Mouse (Mus musculus) forebrain, embryonic 14.5 days (tissue): ENCODE data around the gene Usp16. TPM values are rescaled to one million over a fixed set of nuclear protein-coding genes. Genes with fewer than 3 reads are reported as not detected.

Source experiments
- ATAC-seq: fragments of 200-750 bp; cut with Nextera tagmentation; 2 replicates; pipeline ENCODE4 v1.8.0; 2017; ENCODE audit warnings: mild to moderate bottlenecking, moderate library complexity
- DNase-seq: peaks from one replicate; pipeline ENCODE4 v3.0.0-alpha.2; 2015; ENCODE audit warnings: low spot score
- H3K27ac ChIP-seq: fragments of 300-500 bp; sonication (generic); 2 replicates; pipeline ENCODE4 v1.5.1; 2014; ENCODE audit warnings: low read depth, mild to moderate bottlenecking, control low read depth, low read length, moderate library complexity
- H3K27me3 ChIP-seq: fragments of 300-500 bp; sonication (generic); replicated peaks from 2 replicates; pipeline ENCODE4 v1.6.1; 2014; ENCODE audit warnings: low read length, control low read depth, mixed read lengths; ENCODE audit not compliant: control insufficient read depth, insufficient read depth
- H3K36me3 ChIP-seq: fragments of 300-500 bp; sonication (generic); 2 replicates; pipeline ENCODE4 v1.6.1; 2014; ENCODE audit warnings: low read length, control low read depth; ENCODE audit not compliant: control insufficient read depth, insufficient read depth
- H3K4me1 ChIP-seq: fragments of 300-500 bp; sonication (generic); 2 replicates; pipeline ENCODE4 v1.6.1; 2014; ENCODE audit warnings: antibody characterized with exemption, low read length, control low read depth; ENCODE audit not compliant: control insufficient read depth, insufficient read depth
- H3K4me2 ChIP-seq: fragments of 300-500 bp; sonication (generic); 2 replicates; pipeline ENCODE4 v1.6.1; 2014; ENCODE audit warnings: mild to moderate bottlenecking, control low read depth, low read length
- H3K4me3 ChIP-seq: fragments of 300-500 bp; sonication (generic); 2 replicates; pipeline ENCODE4 v1.5.1; 2014; ENCODE audit warnings: low read depth, low read length, control low read depth
- H3K9ac ChIP-seq: fragments of 300-500 bp; sonication (generic); 2 replicates; pipeline ENCODE4 v1.6.1; 2014; ENCODE audit warnings: mild to moderate bottlenecking, low read length, control low read depth, moderate library complexity
- H3K9me3 ChIP-seq: fragments of 300-500 bp; sonication (generic); replicated peaks from 2 replicates; pipeline ENCODE4 v1.6.1; 2016; ENCODE audit warnings: low read length, control low read depth, mixed read lengths; ENCODE audit not compliant: control insufficient read depth
- WGBS: fragments of 180-500 bp; shearing (Covaris S2); extraction: QIAGEN DNeasy Blood & Tissue Kit; methylation state at CpG from one replicate; pipeline ENCODE4 v1.1.7; 2014; 5-methylcytosine and 5-hydroxymethylcytosine counted together
- polyA plus RNA-seq: library from polyadenylated mRNA; unstranded; fragments of >200 nt; fragmentation: Nextera tagmentation; extraction: Ambion mirVana; gene quantifications from 2 replicates; pipeline ENCODE4 v1.2.1, GENCODE M21; 2014

Usp16 gene
- polyA plus RNA-seq, 1 experiment from 2014 or later, result 48.9 TPM

GRCm38 (mm10) chr16:87437096-87437495 is 17.4 kb upstream of the Usp16 start:
- WGBS, result 92% methylated on average over 21 of the region's 21 CpGs
- ATAC-seq, result no peak
- no peak for DNase-seq
- H3K4me1 ChIP-seq, result peaks cover 11% of the 10 kb centered on the region
- H3K36me3 ChIP-seq, result no peaks in the 10 kb centered on the region
- H3K27me3 ChIP-seq, result no peaks in the 10 kb centered on the region
- H3K9me3 ChIP-seq, result no peaks in the 10 kb centered on the region
- H3K4me3 ChIP-seq, result no peak overlapping the region
- H3K27ac ChIP-seq, result no peak overlapping the region
- H3K9ac ChIP-seq, result no peak overlapping the region
- no peak overlapping the region for H3K4me2 ChIP-seq

DNA sequence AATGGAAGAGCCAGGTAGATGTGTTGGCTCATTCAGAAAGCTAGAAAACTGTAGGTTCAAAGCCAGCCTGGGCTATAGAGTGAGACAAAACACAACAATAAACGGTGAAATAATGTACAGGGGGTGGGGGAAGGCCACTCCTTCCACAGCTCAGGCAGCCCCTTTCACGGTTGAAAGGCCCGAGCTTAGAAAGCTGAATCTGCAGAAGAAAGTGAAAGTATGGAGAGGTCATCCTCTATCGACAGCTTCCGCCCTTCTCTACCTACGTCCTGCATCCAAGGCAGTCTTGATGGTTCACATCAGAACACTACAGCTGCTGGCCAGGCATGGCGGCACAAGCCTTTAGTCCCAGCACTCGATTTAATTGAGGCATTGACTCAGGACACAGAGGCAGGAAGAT is 15.8 kb upstream of the Usp16 start:
- H3K27me3 ChIP-seq, result no peaks in the 10 kb centered on the region
- H3K9me3 ChIP-seq, result no peaks in the 10 kb centered on the region
- no peak overlapping the region for H3K4me3 ChIP-seq
- H3K9ac ChIP-seq, result no peak overlapping the region
- DNase-seq, result no peak
- WGBS, result 88% methylated on average over 8 of the region's 8 CpGs
- peaks cover 11% of the 10 kb centered on the region for H3K4me1 ChIP-seq
- no peak overlapping the region for H3K27ac ChIP-seq
- no peaks in the 10 kb centered on the region for H3K36me3 ChIP-seq
- H3K4me2 ChIP-seq, result no peak overlapping the region
- ATAC-seq, result no peak

- Histone ChIP-seq H3K9me3 (no peaks in the 10 kb centered on the region), H3K9ac (peak within 1 kb of the TSS; percentile 75), H3K4me3 (peak within 1 kb of the TSS; percentile 53), H3K36me3 (no peaks in the 10 kb centered on the region), H3K27ac (peak within 1 kb of the TSS; percentile 81), H3K4me1 (peaks cover 11% of the 10 kb centered on the region), H3K27me3 (no peaks in the 10 kb centered on the region), H3K4me2 (peak within 1 kb of the TSS; percentile 84)
- peak; percentile 99 for ATAC-seq
- under 1% methylated on average over 38 of the region's 38 CpGs for WGBS
- peak; percentile 97 for DNase-seq
Measured at GRCm38 (mm10) chr16:87440184-87440686, 14.3 kb upstream of the Usp16 start, which contains the start of gene Rwdd2b. Gene Rwdd2b, minus strand, starts transcription at chr16:87440573.

DNA sequence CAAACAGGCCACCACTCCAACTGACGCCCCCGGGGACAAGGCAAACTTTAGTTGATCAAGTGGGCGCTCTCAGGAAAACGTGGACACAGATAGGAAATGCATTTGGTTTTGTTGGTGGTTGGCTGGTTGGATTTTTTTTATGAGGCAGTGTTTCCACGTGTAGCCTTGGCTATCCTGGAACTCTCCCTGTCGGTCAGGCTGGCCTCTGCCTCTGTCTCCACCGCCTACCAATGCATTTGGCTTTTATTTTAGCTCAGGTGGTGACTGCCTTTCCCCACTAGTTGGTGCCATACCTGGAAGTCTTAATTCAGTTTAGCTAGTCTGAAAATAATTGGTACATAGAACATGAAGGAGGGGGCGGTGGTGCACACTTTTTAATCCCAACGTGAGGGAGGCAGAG is 13.4 kb upstream of the Usp16 start:
- WGBS, result 24% methylated on average over 9 of the region's 9 CpGs

GRCm38 (mm10) chr16:87442291-87442690 is 12.2 kb upstream of the Usp16 start:
- Histone ChIP-seq H3K4me2 (no peak overlapping the region), H3K27me3 (no peaks in the 10 kb centered on the region), H3K4me3 (no peak overlapping the region), H3K9ac (no peak overlapping the region), H3K27ac (no peak overlapping the region), H3K9me3 (no peaks in the 10 kb centered on the region), H3K36me3 (no peaks in the 10 kb centered on the region), H3K4me1 (peaks cover 11% of the 10 kb centered on the region)
- WGBS, result 55% methylated on average over 5 of the region's 5 CpGs
- DNase-seq (no peak), ATAC-seq (no peak)

More for the DNA sequence above, 13.4 kb upstream of the Usp16 start:
- Histone ChIP-seq H3K27me3 (no peaks in the 10 kb centered on the region), H3K36me3 (no peaks in the 10 kb centered on the region), H3K4me2 (peak overlapping the region; percentile 84), H3K4me1 (peaks cover 11% of the 10 kb centered on the region), H3K9me3 (no peaks in the 10 kb centered on the region), H3K9ac (peak overlapping the region; percentile 75), H3K4me3 (peak overlapping the region; percentile 53), H3K27ac (no peak overlapping the region)
- peak; percentile 22 for DNase-seq
- no peak for ATAC-seq

- no peak for ATAC-seq
- Histone ChIP-seq H3K4me3 (no peak overlapping the region), H3K27ac (no peak overlapping the region), H3K27me3 (no peaks in the 10 kb centered on the region), H3K4me1 (peaks cover 11% of the 10 kb centered on the region), H3K4me2 (no peak overlapping the region), H3K9ac (no peak overlapping the region), H3K9me3 (no peaks in the 10 kb centered on the region), H3K36me3 (no peaks in the 10 kb centered on the region)
- DNase-seq, result no peak
Measured at GRCm38 (mm10) chr16:87443245-87443644, 11.3 kb upstream of the Usp16 start.

DNA sequence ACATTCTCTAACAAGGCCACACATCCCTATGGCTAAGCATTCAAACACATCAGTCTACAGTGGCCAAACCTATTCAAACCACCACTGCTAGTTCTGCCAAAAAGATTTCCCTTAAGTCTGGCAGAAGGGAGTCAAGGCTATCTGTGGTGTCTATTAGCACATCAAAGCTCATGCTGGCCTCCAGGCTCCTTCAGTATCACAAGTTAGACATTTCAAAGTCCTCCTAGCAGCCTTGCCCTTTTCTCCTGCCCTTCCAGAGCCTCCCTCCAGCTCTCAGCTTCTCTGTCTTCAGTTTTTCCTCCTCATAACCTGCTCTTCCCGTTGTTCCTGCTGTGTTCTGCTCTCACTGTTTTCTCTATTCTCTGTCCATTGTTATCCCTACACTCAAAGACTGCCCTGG is 10.4 kb upstream of the Usp16 start:
- Histone ChIP-seq H3K4me1 (peaks cover 11% of the 10 kb centered on the region), H3K9ac (no peak overlapping the region), H3K4me2 (no peak overlapping the region), H3K36me3 (no peaks in the 10 kb centered on the region), H3K9me3 (no peaks in the 10 kb centered on the region), H3K4me3 (no peak overlapping the region), H3K27ac (no peak overlapping the region), H3K27me3 (no peaks in the 10 kb centered on the region)
- DNase-seq, result no peak
- WGBS, result 52% methylated on average over 1 of the region's 1 CpGs
- ATAC-seq, result no peak

DNA sequence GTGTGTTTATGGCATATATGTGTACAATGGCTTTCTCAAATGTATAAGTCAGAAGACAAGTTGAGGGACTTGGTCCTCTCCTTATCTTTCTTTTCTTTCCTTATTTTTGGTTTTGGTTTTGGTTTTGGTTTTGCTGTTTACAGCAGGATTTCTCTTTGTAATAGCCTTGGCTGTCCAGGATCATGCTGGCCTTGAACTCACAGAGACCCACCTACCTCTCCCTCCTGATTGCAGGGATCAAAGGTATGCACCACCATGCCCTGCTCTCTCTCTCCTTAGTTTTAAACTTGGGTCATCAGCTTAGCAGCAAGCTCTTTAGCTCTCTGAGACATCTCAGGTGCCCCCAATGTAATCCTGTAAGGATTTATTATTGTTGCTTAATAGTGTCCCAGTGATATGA is 9.4 kb upstream of the Usp16 start:
- no peak overlapping the region for H3K27ac ChIP-seq
- no peak overlapping the region for H3K4me3 ChIP-seq
- H3K9ac ChIP-seq, result no peak overlapping the region
- no peaks in the 10 kb centered on the region for H3K9me3 ChIP-seq
- H3K27me3 ChIP-seq, result no peaks in the 10 kb centered on the region
- peaks cover 8% of the 10 kb centered on the region for H3K4me1 ChIP-seq
- H3K4me2 ChIP-seq, result no peak overlapping the region
- H3K36me3 ChIP-seq, result no peaks in the 10 kb centered on the region
- no peak for DNase-seq
- ATAC-seq, result no peak

DNA sequence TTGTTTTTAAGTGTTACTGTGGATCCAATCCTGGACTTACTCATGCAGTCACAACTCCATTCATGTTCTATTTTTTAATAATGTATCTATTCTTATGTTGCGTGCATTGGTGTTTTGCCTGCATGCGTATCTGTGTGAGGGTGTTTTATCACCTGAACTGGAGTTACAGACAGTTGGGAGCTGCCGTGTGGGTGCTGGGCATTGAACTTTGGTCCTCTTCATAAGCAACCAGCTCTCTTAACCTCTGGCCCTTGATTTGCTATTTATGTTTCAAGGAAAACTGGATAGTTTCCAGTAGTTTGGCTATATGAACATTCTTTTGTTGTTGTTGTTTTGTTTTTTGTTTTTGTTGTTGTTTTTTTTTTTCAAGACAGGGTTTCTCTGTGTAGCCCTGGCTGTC is 9.0 kb upstream of the Usp16 start:
- Histone ChIP-seq H3K9me3 (no peaks in the 10 kb centered on the region), H3K4me3 (no peak overlapping the region), H3K27ac (no peak overlapping the region), H3K4me2 (no peak overlapping the region), H3K4me1 (peaks cover 8% of the 10 kb centered on the region), H3K27me3 (no peaks in the 10 kb centered on the region), H3K9ac (no peak overlapping the region), H3K36me3 (no peaks in the 10 kb centered on the region)
- DNase-seq, result no peak
- WGBS, result 94% methylated on average over 3 of the region's 3 CpGs
- no peak for ATAC-seq
